Mouse (Mus musculus) lung, embryonic 14.5 days (tissue): ENCODE results near the gene Cd200r1. TPM values are rescaled to one million over a fixed set of nuclear protein-coding genes. Genes with fewer than 3 reads are reported as not detected.

Experiments
- ATAC-seq: fragments of 200-750 bp; cut with Nextera tagmentation; 2 replicates; pipeline ENCODE4 v1.8.0; 2017; ENCODE audit warnings: mild to moderate bottlenecking, moderate TSS enrichment, moderate library complexity; ENCODE audit not compliant: insufficient read depth
- DNase-seq: peaks from one replicate; pipeline ENCODE4 v3.0.0-alpha.2; 2015
- H3K27ac ChIP-seq: fragments of 300-500 bp; sonication (generic); 2 replicates; pipeline ENCODE4 v1.5.1; 2014; ENCODE audit warnings: low read depth, mild to moderate bottlenecking, moderate library complexity
- H3K27me3 ChIP-seq: fragments of 300-500 bp; sonication (generic); 2 replicates; pipeline ENCODE4 v1.6.1; 2014; ENCODE audit warnings: low read length, control low read depth; ENCODE audit not compliant: insufficient read depth
- H3K36me3 ChIP-seq: fragments of 300-500 bp; sonication (generic); 2 replicates; pipeline ENCODE4 v1.6.1; 2014; ENCODE audit warnings: control low read depth; ENCODE audit not compliant: insufficient read depth
- H3K4me1 ChIP-seq: fragments of 300-500 bp; sonication (generic); 2 replicates; pipeline ENCODE4 v1.6.1; 2014; ENCODE audit warnings: antibody characterized with exemption, control low read depth; ENCODE audit not compliant: insufficient read depth
- H3K4me2 ChIP-seq: fragments of 300-500 bp; sonication (generic); 2 replicates; pipeline ENCODE4 v1.6.1; 2014; ENCODE audit warnings: mild to moderate bottlenecking
- H3K4me3 ChIP-seq: fragments of 300-500 bp; sonication (generic); 2 replicates; pipeline ENCODE4 v1.5.1; 2014; ENCODE audit warnings: low read depth, low read length
- H3K9ac ChIP-seq: fragments of 300-500 bp; sonication (generic); 2 replicates; pipeline ENCODE4 v1.6.1; 2014
- H3K9me3 ChIP-seq: fragments of 300-500 bp; sonication (generic); 2 replicates; pipeline ENCODE4 v1.6.1; 2016; ENCODE audit warnings: low read depth, low read length, control low read depth
- CTCF ChIP-seq: IDR thresholded peaks from 2 replicates; pipeline ENCODE4 v1.5.1; 2016; ENCODE audit warnings: antibody characterized with exemption, low read depth
- WGBS: fragments of 180-500 bp; shearing (Covaris S2); extraction: QIAGEN DNeasy Blood & Tissue Kit; methylation state at CpG from one replicate; pipeline ENCODE4 v1.1.7; 2014; 5-methylcytosine and 5-hydroxymethylcytosine counted together
- polyA plus RNA-seq: library from polyadenylated mRNA; unstranded; fragments of >200 nt; fragmentation: Nextera tagmentation; extraction: Ambion mirVana; gene quantifications from 2 replicates; pipeline ENCODE4 v1.2.1, GENCODE M21; 2014

The Cd200r1 gene
- polyA plus RNA-seq, 1 experiment from 2014 or later: 1.3 TPM

DNA sequence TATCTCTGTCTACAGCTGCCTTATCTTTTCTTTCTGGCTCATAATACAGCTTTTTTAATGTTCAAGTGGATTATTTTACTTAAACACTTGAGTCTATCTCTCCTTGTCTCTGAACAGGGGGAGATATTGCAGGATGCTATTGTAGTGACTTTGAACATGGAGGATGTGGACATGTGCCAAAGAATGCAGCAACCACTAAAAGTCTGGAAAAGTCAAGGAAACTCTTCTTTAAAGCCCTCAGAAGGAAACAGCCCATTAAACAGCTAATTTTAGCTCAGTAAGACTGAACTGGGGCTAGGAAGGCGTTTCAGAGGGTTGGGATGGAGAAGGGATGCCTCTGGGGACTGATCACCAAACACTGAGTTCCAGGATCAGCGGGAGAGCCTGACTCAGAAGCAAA is 42.9 kb upstream of the Cd200r1 start:
- no peak overlapping the region for H3K4me3 ChIP-seq
- peak overlapping the region; percentile 67; the same call in 1 of the 2 replicates for H3K27ac ChIP-seq
- ATAC-seq (no peak), DNase-seq (peak; percentile 72)
- H3K4me1 ChIP-seq: peaks cover 9% of the 10 kb centered on the region
- peak overlapping the region; percentile 77; the same call in 1 of the 2 replicates for H3K4me2 ChIP-seq
- no peaks in the 10 kb centered on the region for H3K27me3 ChIP-seq
- WGBS: 52% methylated on average over 2 of the region's 2 CpGs
- no peaks in the 10 kb centered on the region for H3K9me3 ChIP-seq
- peaks cover 19% of the 10 kb centered on the region for H3K36me3 ChIP-seq
- H3K9ac ChIP-seq: no peak overlapping the region
- TF ChIP-seq CTCF: no peak

DNA sequence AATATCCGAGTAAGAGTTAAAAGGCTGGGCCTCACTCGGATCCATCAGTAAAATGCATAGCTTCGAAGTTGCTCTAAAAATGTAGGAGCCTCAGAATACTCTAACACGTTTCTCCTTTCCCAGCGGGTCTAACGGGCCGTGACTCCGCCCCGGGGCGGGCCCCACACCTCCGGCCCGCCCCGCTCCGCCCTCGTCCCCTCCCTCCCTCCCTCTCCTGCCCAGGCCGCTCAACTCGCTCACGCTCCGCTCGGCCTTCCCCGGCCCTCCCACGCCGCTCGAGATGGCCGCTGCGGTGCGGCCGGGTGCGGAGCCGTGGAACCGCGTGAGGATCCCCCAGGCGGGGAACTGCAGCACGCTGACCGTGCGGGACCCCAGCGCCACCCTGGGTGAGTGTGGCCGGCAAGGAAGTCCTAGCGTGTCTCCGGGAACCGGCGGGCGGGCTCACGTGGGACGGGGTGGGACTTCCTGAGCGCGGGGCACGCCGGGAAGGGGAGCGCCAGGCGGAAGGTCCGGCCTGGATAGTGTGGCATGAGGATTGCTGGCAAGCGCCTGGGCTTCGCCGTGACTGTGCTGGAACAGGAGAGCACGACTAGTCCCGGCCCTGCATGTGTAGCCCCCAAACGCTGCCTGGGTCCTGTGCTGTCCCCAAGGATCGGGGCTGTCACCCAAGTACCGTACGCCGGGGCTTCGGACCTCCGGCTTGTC is 41.3 kb upstream of the Cd200r1 start, which contains the start of gene Nepro:
Gene Nepro, plus strand, starts transcription at position 219 of the 705 bp plus-strand sequence.
- Histone ChIP-seq H3K9me3 (no peaks in the 10 kb centered on the region), H3K27me3 (no peaks in the 10 kb centered on the region), H3K9ac (peak within 1 kb of the TSS; percentile 87), H3K4me1 (peaks cover 9% of the 10 kb centered on the region), H3K27ac (peak within 1 kb of the TSS; percentile 96), H3K36me3 (peaks cover 32% of the 10 kb centered on the region), H3K4me3 (peak within 1 kb of the TSS; percentile 78), H3K4me2 (peak within 1 kb of the TSS; percentile 77)
- under 1% methylated on average over 63 of the region's 64 CpGs for whole genome bisulfite sequencing
- TF ChIP-seq CTCF: no peak
- ATAC-seq (peak; percentile 97), DNase-seq (peak; percentile 93)

DNA sequence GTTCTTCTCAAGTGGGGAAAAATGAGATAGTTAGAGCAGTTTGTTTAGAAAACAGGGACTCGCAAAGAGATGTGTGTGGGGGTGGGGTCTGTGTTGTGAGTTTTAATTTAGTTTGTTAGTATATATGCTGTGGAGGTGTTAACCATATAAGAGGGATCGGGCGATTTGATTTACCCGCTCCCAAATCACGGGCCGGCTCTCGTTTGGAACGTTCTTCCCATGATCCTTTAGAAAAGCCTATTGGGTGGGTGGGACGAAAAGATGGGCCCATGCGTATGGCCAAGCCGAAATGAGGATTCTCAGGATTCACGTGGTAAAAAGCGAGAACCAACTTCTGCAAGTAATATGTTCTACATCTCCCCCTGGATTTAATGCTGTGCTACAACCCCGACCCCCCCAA is 40.7 kb upstream of the Cd200r1 start:
- peak overlapping the region; percentile 78 for H3K4me3 ChIP-seq
- ATAC-seq: peak; percentile 26
- 0% methylated on average over 14 of the region's 14 CpGs for WGBS
- peaks cover 5% of the 10 kb centered on the region for H3K4me1 ChIP-seq
- peak; percentile 83 for DNase-seq
- H3K27ac ChIP-seq: peak overlapping the region; percentile 96
- H3K36me3 ChIP-seq: peaks cover 32% of the 10 kb centered on the region
- peak overlapping the region; percentile 87 for H3K9ac ChIP-seq
- TF ChIP-seq CTCF: no peak
- H3K4me2 ChIP-seq: peak overlapping the region; percentile 77
- H3K27me3 ChIP-seq: no peaks in the 10 kb centered on the region
- no peaks in the 10 kb centered on the region for H3K9me3 ChIP-seq

DNA sequence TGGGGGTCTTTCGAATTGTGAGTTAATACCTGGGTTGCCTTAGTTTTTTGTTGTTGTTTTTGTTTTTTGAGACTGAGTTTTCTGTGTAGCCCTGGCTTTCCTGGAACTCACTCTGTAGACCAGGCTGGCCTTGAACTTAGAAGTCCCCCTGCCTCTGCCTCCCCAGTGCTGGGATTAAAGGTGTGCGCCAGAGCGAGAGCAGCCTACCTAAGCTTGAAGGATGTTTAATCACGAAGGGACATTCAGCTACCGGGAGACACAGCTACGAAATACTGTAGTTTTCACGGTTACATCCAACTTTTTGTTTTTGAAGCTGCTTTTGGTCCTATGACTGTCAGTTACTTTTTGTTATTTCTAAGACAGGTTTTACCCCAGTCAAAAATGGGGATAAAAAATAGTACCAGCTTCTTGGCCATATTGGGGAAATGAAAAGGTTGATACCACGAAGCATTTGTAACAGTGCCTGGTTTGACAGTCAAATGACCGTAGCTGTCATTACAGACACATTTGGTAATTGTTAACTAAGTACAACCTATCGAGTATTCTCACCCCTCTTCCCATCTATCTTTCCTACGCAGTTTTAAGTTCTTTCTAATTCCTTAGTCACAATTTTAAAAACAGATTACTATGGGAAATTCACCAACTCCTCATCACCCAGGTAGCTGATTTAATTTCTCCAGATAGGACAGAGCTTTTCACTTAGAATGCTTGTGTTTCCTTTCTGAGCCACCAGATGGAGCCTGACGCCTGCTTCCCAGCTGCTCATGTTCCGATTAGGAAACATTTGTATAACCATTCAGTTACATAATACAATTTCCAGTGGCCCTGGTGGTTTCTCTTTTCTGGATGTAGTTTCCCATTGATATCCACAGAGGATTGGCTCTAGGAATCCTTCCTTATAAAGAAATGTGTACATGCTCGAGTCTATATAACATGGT is 40.0 kb upstream of the Cd200r1 start:
- H3K27ac ChIP-seq: peak overlapping the region; percentile 96
- TF ChIP-seq CTCF: peak; percentile 88
- no peaks in the 10 kb centered on the region for H3K27me3 ChIP-seq
- WGBS: 39% methylated on average over 14 of the region's 14 CpGs
- peaks cover 5% of the 10 kb centered on the region for H3K4me1 ChIP-seq
- peak overlapping the region; percentile 87 for H3K9ac ChIP-seq
- peaks cover 33% of the 10 kb centered on the region for H3K36me3 ChIP-seq
- no peaks in the 10 kb centered on the region for H3K9me3 ChIP-seq
- no peak for ATAC-seq
- H3K4me3 ChIP-seq: peak overlapping the region; percentile 78
- peak; percentile 92 for DNase-seq
- H3K4me2 ChIP-seq: peak overlapping the region; percentile 77

DNA sequence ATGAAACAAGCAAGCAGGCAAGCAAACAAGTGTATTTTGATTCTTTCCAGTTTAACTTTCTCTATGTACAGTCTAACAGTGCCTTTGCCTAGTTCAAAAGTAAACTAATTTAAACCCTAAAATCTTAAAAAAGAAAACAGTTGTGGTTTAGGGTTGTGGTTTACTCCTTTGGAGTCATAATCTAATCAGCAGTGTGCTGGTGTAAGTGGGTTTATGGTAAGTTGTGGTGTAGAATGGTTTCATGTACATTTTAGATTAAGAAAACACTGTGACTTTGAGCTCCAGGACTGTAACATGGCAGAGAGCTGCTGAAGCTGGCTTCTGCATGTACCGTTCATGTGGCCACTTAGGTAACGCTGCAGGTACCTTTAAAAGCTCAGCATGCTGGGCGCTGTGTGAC is 38.0 kb upstream of the Cd200r1 start:
- ATAC-seq (no peak), DNase-seq (no peak)
- Histone ChIP-seq H3K4me2 (no peak overlapping the region), H3K27ac (no peak overlapping the region), H3K9me3 (no peaks in the 10 kb centered on the region), H3K9ac (no peak overlapping the region), H3K36me3 (peaks cover 52% of the 10 kb centered on the region), H3K4me3 (no peak overlapping the region), H3K4me1 (peaks cover 5% of the 10 kb centered on the region), H3K27me3 (no peaks in the 10 kb centered on the region)
- 95% methylated on average over 3 of the region's 3 CpGs for WGBS
- no peak for TF ChIP-seq CTCF

DNA sequence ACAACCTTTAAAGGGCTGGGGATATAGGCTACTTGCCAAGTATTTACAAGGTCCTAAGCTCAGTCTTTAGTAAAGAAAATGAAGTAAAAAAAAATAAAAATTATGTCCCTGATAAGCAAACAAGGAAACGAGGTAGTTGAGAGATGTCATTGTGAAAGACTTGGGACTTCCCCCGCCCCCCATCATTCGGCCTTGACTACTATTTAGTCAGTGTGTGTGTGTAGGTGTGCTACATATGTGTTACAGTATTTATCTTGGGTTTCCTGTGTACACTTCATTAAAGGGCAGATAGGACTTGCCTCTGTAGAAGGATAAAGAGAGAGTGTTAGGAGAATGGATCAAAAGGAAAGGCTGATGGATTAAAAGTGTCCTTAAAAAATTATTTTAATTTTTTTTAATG is 31.5 kb upstream of the Cd200r1 start:
- no peak overlapping the region for H3K9ac ChIP-seq
- ATAC-seq (no peak), DNase-seq (no peak)
- H3K27me3 ChIP-seq: no peaks in the 10 kb centered on the region
- no peak for TF ChIP-seq CTCF
- H3K27ac ChIP-seq: no peak overlapping the region
- no peaks in the 10 kb centered on the region for H3K4me1 ChIP-seq
- WGBS: 74% methylated on average over 3 of the region's 3 CpGs
- peaks cover 95% of the 10 kb centered on the region for H3K36me3 ChIP-seq
- no peak overlapping the region for H3K4me2 ChIP-seq
- H3K9me3 ChIP-seq: no peaks in the 10 kb centered on the region
- no peak overlapping the region for H3K4me3 ChIP-seq

DNA sequence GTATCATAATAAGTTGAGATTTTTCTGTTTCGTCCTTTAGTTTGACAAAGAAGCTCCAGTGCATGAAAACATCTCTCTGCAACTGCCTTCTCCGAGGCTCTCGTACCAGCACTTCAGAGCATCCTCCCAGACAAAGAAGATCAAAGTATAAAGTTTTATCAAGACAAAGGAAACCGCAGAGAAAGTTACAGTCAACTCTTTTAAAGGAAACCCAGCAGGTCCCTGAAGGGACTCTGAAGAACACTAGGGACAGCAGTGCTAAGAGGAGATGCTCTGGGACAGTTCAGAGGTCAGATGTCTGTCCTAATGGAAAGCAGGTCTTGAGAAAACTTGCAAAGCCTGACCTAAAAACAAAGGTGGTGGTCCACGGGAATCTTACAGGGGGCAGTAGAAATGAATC is 29.9 kb upstream of the Cd200r1 start:
- no peak overlapping the region for H3K4me3 ChIP-seq
- H3K9ac ChIP-seq: no peak overlapping the region
- no peak for TF ChIP-seq CTCF
- no peaks in the 10 kb centered on the region for H3K4me1 ChIP-seq
- H3K9me3 ChIP-seq: no peaks in the 10 kb centered on the region
- WGBS: 87% methylated on average over 5 of the region's 5 CpGs
- no peak overlapping the region for H3K27ac ChIP-seq
- no peaks in the 10 kb centered on the region for H3K27me3 ChIP-seq
- H3K36me3 ChIP-seq: peaks cover 84% of the 10 kb centered on the region
- no peak overlapping the region for H3K4me2 ChIP-seq
- no peak for DNase-seq
- ATAC-seq: no peak
